Mouse (Mus musculus): ENCODE measurements at regions not wholly inside any gene's neighbourhood (a gene's known extent, or its start where the extent isn't known, plus 50 kb on each side); places are given as distances from the start of the nearest gene placed in this dataset.
A peak's percentile ranks its signal among the peaks of the same experiment; 100 is the strongest.
"Not testable (repeated sequence)": the region's sequence is repeated elsewhere in the genome, so short reads cannot be mapped to it uniquely, and the experiment has no call there.

GRCm38 (mm10) chr10:56891530-56891929, 514.4 kb downstream of the Gja1 start:
- DNase-seq (ENCODE audit: low spot score in 2 of 2), result not testable (repeated sequence)

GRCm38 (mm10) chr10:56892666-56893209, 515.6 kb downstream of the Gja1 start:
- DNase-seq (ENCODE audit: low spot score in 2 of 2), result no peak

- DNase-seq (ENCODE audit: low spot score in 2 of 2), result peak; percentile 48 to 70
These were observed 516.1 kb downstream of the Gja1 start for GRCm38 (mm10) chr10:56893210-56893705.

GRCm38 (mm10) chr10:56899640-56900274, 522.6 kb downstream of the Gja1 start:
- peak; percentile 27 to 47 for DNase-seq (ENCODE audit: low spot score in 2 of 2)

GRCm38 (mm10) chr10:56900914-56901313, 523.8 kb downstream of the Gja1 start:
- DNase-seq (ENCODE audit: low spot score in 2 of 2), result no peak

GRCm38 (mm10) chr10:56912711-56913110, 535.6 kb downstream of the Gja1 start:
- no peak for DNase-seq (ENCODE audit: low spot score in 2 of 2)

- no peak for DNase-seq (ENCODE audit: low spot score in 2 of 2)
These were observed 537.0 kb downstream of the Gja1 start for GRCm38 (mm10) chr10:56914103-56914502.

GRCm38 (mm10) chr10:56918412-56918811, 541.3 kb downstream of the Gja1 start:
- no peak for DNase-seq (ENCODE audit: low spot score in 2 of 2)

- no peak for DNase-seq (ENCODE audit: low spot score in 2 of 2)
These were observed 543.9 kb downstream of the Gja1 start for GRCm38 (mm10) chr10:56920711-56921672.

- DNase-seq (ENCODE audit: low spot score in 2 of 2), result peak in 1 of 2 experiments; percentile 9
These were observed 551.0 kb upstream of the Hsf2 start for GRCm38 (mm10) chr10:56935174-56935573.

- no peak for DNase-seq (ENCODE audit: low spot score in 2 of 2)
These were observed 544.2 kb upstream of the Hsf2 start for GRCm38 (mm10) chr10:56941972-56942371.

- no peak for DNase-seq (ENCODE audit: low spot score in 2 of 2)
These were observed 541.6 kb upstream of the Hsf2 start for GRCm38 (mm10) chr10:56944434-56945145.

- DNase-seq (ENCODE audit: low spot score in 2 of 2), result no peak
These were observed 529.5 kb upstream of the Hsf2 start for GRCm38 (mm10) chr10:56956728-56957127.

GRCm38 (mm10) chr10:56962096-56962807, 523.9 kb upstream of the Hsf2 start:
- no peak for DNase-seq (ENCODE audit: low spot score in 2 of 2)

GRCm38 (mm10) chr10:56963215-56963614, 523.0 kb upstream of the Hsf2 start:
- DNase-seq (ENCODE audit: low spot score in 2 of 2), result no peak

GRCm38 (mm10) chr10:56968913-56969312, 517.3 kb upstream of the Hsf2 start:
- peak; percentile 25 to 47 for DNase-seq (ENCODE audit: low spot score in 2 of 2)

GRCm38 (mm10) chr10:56974812-56975211, 511.4 kb upstream of the Hsf2 start:
- no peak for DNase-seq (ENCODE audit: low spot score in 2 of 2)

GRCm38 (mm10) chr10:56979601-56980000, 506.6 kb upstream of the Hsf2 start:
- DNase-seq (ENCODE audit: low spot score in 2 of 2), result no peak

- no peak for DNase-seq (ENCODE audit: low spot score in 2 of 2)
These were observed 505.4 kb upstream of the Hsf2 start for GRCm38 (mm10) chr10:56980821-56981220.

GRCm38 (mm10) chr10:56982526-56983190, 503.5 kb upstream of the Hsf2 start:
- no peak for DNase-seq (ENCODE audit: low spot score in 2 of 2)

All from layer of hippocampus, postnatal 10 days (tissue).